Mouse (Mus musculus): ENCODE data around the gene Cnst. TPM values are rescaled to one million over a fixed set of nuclear protein-coding genes. Genes with fewer than 3 reads are reported as not detected.

Gene Cnst
- total RNA-seq (2021), result 10 to 100 TPM; 33.8 to 34.1 TPM
- long read RNA-seq, experiment 1, full-length matches to known transcripts, result 9 of 17 reads
- long read RNA-seq, experiment 1, partial matches to known transcripts, result 7 of 17 reads
- long read RNA-seq, experiment 1, other reads (novel, unspliced or antisense), result 1 of 17 reads
- long read RNA-seq, experiment 2, full-length matches to known transcripts, result 7 of 10 reads
- long read RNA-seq, experiment 2, partial matches to known transcripts, result 0 of 10 reads
- long read RNA-seq, experiment 2, other reads (novel, unspliced or antisense), result 3 of 10 reads

DNA sequence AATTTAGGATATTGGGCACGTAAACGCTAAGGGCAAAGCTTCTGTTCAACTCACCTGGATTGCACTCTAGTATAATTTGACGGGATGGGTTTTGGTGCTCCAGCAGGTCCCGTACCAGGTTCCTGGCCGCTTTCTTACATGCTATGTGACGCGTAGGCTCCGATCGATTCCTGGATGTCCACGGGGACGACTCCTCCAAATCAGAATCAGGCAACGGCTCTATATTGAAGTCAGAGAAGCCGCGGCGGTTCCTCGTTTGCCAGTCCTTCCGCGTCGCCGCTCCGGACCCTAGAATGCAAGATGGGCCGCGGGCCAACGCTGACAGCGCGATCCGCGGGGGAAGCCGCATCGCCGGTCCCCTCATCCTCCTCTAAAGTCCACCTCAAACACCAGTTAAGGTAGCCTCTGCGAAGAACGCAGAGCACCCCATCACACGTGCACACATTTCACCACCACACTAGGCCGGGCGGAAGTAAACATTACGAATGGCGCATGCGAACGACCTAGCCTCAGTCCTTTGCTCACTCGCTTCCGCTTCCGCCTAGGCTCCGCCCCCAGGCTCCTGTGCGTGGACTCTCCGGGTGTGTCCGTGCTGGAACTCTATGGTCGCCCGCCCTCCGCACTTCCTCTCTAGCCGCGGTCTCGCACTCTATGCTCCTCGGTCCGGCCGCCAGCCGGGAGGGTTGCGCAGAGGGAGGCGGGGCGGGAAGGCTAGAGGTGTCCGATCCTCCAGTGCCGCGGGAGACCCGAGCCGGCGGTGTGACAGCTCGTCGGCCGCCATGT lies at the start of gene Cnst, which contains the start of gene Tfb2m:
Gene Cnst, plus strand, starts transcription at position 603 of the 783 bp plus-strand sequence.
Gene Tfb2m, minus strand, starts transcription at position 500 of the 783 bp plus-strand sequence.
- peak; percentile 97 to 98 for DNase-seq (ENCODE audit: low spot score in 2 of 2)
- intact Hi-C loops (cut with DNase I), result loop anchor here (5.0 kb wide), 1 partner anchor 46 kb away; no protein-coding TSS in a partner anchor

DNA sequence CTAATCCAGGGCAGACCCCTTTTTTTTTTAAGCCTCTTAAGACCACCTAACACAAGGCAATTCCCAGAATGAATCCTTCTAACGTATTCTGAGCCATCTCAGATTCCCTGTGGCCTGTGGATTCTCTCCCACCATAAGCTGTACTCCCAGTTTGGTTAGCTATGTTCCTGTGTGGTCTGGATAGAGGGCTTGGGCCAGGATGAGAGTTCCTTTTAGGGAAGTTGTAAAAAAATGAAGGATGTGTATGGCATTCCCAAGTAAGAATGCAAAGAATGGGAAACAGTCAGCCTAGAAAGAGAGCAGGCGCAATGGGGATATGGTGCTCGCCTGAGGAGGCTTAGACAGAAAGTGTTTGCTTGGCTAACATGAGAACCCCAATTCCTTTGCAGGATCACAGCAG lies 46.9 kb upstream of the Cnst start:
- DNase-seq (ENCODE audit: low spot score in 2 of 2), result no peak
- intact Hi-C loops (cut with DNase I), result no loop called here

DNA sequence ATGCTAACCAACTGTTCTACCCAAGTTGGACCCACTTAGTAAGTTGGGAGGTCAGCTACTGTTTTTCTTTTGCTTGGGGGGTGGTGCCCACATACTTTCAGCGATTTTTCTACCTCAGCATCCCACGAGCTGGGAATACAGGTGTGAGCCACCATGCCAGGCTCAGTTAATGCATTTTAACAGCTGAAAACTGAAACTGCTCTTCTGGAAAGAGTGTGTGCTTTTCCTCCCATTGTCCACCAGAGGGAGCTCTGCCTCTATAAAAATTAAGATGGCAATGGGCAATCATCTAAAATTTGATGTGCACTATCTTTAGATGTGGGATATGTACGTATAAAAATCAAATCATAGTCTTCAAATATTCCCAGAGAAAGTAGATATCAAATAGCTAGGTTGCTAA lies 43.6 kb upstream of the Cnst start:
- DNase-seq (ENCODE audit: low spot score in 2 of 2), result peak in 1 of 2 experiments; percentile 30

DNA sequence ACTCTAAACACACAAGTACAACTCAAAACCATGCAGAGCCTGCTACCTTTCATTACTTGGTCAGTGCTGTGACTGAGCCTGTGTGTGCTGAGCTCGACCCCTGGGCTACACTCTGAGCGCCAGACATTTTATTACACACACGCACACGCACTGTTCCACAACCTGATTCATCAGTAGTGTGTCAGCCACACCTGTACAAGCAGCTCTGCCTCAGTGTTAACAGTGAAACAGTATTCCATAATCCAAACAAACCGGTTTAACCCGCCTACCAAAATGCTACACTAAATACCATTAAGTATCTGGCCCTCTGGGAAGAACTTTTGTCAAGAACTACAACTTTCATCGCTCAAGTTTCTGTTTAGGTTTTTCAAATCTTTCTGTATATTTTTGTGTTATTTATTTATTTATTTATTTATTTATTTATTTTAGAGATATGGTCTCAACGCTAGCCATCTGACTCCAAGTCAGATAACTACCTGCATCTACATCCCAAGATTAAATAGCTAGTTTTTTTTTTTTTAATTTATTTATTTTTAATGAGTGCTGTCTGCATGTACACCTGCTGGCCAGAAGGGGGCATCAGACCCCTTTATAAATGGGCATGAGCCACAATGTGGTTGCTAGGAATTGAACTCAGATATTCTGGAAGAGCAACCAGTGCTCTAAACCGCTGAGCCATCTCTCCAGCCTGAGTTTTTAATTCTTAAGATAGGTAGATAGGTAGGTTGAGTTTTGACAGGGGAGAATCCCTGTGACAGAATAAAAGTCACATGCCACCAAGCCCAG lies 39.4 kb upstream of the Cnst start:
- DNase-seq (ENCODE audit: low spot score in 2 of 2), result no peak
- intact Hi-C loops (cut with DNase I), result loop anchor here (2.0 kb wide), 1 partner anchor 118 kb away; no protein-coding TSS in a partner anchor

More for the DNA sequence above, 43.6 kb upstream of the Cnst start:
- intact Hi-C loops (cut with DNase I), result no loop called here

DNA sequence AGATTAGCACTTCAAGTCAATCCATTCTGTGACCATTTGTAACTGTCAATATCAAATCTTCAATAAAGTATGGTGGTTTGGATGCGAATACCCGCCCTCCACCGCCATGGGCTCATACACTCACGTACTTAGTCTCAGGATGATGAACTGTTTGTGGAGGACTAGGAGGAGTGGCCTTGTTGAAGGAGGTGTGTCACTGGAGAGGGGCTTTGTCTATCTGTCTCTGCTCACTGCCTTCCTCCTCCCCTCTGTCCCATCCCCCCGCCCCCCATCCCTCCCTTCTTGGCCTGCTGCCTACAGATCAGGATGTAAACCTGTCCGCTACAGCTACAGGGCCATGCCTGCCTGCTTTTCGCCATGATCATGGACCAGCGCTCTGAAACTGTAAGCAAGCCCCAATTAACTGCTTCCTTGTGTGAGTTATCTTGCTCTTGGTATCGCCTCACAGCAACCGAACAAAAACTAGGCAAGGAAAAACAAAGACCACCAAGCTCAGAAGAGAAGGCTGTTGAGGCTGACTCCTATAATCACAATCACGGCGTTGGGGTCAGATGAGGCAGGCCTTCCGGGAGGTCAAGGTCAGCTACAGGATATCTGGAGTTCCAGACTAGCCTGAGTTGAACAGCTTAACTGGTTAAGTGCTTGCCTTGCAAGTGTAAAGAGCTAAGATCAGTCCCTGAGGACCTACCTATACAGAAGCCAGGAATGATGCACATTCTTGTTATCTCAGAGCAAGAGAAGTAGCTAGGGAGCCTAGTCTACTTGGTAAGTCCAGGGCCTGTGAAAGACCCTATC lies 35.4 kb upstream of the Cnst start:
- no peak for DNase-seq (ENCODE audit: low spot score in 2 of 2)
- intact Hi-C loops (cut with DNase I), result no loop called here

DNA sequence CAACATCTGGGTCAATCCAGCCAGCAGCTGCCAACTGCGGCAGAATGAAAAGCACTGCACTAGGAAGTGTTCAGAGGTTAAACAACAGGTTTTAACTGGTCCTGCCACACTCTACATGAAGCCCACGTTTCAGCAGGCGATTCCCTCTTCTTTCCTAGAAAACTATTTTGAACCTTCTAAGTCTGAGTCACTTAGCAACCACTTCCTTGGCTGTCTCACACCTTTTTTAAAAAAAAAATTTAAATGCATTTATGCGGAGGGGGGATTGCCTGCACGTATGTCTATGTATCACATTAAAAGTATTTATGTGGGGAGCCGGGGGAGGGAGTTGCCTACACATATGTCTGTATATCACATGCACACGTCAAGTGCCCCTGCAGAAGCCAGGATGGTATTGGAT lies 34.3 kb upstream of the Cnst start:
- DNase-seq (ENCODE audit: low spot score in 2 of 2), result peak; percentile 37 to 81
- intact Hi-C loops (cut with DNase I), result no loop called here

DNA sequence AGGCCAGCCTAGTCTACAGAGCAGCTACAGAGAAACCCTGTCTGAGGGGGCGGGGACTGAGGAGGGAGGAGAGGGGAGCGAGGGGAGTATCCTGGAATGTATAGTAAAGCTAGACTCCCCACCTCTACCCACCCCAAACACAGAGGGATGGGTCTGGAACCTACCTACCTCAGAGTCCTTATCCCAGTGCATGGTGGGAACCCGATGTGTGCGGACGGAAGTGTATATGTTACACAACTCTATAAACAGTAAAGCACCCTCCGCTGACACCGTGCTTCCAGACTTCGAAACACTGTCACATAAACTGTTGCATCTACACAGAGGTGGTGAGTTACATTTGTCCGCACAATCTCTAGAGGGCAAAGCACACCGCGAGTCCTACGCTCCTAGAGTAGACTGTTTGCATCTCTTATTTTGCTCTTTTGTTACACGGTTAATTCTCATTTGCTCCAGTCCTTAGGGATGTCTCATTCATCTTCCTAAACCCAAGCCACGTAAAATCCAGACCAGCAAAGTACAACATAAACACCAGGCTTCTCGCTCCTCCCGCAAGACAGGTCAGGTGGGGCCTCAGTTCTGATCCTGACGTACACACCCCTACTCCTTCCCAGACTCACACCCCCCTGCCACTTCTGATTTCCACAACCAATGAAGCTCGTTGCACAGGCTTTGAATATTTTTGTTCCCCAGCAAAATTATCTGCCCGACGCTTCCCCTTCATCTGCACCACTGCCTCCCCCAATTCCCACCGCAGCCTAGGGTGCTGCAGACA lies 29.0 kb upstream of the Cnst start:
- DNase-seq (ENCODE audit: low spot score in 2 of 2), result no peak

DNA sequence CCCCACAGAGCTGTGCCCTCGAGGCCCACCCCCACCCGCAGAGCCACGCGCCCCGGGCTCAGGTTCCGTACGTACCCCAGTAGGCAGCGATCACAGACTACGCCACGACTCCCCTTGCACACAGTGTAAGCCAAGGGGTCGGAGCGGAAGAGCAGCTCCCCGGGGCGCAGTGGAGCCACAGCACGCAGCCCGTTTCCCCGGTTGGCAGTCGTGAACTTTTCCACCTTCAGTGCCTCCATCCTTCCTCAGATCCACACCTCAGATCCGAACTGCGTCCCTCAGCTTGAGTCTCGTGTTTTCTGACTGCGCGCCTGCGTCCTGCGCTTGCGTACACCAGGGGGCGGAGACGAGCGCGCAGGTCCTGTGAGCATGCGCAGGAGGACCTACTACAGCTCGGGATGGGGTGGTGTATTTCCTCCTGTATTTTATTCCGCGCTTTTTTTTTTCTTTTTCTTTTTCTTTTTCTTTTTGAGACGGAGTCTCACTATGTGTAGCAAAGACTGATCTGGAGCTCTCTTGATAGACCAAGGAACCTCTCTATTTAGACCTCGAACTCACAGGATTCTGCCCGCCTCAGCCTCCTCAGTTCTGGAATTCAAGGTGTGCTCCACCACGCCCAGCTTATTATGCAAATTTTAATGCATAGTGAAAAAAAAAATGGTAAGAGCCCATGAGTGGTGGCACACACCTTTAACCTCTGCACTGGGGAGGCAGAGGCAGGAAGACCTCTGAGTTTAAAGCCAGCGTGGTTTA lies 28.3 kb upstream of the Cnst start, which contains the start of gene Smyd3:
Gene Smyd3, minus strand, starts transcription at position 329 of the 753 bp plus-strand sequence.
- intact Hi-C loops (cut with DNase I), result loop anchor here (5.0 kb wide), 1 partner anchor 219 kb away; no protein-coding TSS in a partner anchor
- peak; percentile 75 to 86 for DNase-seq (ENCODE audit: low spot score in 2 of 2)

More for the DNA sequence above, 29.0 kb upstream of the Cnst start:
- intact Hi-C loops (cut with DNase I), result loop anchor here (5.0 kb wide), 1 partner anchor 220 kb away; no protein-coding TSS in a partner anchor

DNA sequence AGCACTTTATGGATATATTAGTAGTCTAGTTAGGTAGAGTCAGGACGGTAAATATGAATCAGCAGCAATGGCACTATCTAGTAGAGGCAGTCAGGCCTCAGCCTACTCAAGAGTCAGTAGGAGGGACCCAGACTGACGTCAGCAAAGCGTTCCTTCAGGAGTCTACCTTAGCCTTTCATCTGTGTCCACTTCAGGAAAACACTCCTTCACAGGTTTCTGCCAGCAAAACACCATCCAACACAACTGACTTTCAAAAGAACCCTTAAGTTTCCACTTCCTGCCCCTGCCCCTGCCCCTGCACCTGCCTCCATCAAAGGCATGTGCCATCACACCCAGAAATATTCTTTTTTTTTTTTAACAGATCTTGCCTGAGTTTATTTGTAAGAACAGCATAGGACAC lies 26.3 kb upstream of the Cnst start:
- intact Hi-C loops (cut with DNase I), result loop anchor here (5.0 kb wide), 1 partner anchor 217 kb away; no protein-coding TSS in a partner anchor
- no peak for DNase-seq (ENCODE audit: low spot score in 2 of 2)

DNA sequence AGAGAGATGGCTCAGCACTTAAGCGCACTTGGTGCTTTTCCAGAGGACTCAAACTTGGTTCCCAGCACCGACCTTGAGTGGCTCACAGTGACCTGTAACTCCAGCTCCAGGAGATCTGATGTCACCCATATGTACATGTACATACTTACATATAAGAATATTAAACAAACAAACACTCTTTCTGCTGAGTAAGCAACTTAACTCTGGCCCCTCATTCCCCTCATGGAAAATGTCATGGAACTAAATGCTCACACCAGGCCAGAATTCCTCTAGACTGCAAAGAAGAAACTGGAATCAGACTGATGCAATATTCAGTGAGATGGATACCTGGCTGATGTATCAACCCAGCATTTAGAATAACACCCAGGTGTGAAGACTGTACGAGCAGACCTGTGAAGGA lies 7.1 kb upstream of the Cnst start:
- intact Hi-C loops (cut with DNase I), result loop anchor here (10.0 kb wide), 1 partner anchor 236 kb away; no protein-coding TSS in a partner anchor
- no peak for DNase-seq (ENCODE audit: low spot score in 2 of 2)

DNA sequence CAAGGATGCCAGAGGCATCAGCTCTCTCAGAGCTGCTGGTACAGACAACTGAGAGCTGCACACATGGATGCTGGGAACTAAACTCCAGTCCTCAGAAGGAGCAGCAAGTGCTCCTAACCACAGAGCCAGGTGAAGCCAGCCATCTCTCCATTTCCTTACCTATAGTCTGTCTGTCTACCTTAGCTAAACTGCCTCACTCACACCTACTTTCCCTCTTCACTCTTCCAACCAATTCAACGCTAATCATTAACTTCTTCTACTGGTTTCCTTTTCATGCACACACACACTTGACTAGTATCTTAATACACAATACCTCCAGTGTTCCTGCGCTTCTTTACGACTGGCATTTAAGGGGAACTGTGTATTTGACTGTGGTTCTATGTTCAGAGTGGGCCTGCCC lies 6.3 kb upstream of the Cnst start:
- intact Hi-C loops (cut with DNase I), result loop anchor here (10.0 kb wide), 1 partner anchor 235 kb away; no protein-coding TSS in a partner anchor
- no peak for DNase-seq (ENCODE audit: low spot score in 2 of 2)

DNA sequence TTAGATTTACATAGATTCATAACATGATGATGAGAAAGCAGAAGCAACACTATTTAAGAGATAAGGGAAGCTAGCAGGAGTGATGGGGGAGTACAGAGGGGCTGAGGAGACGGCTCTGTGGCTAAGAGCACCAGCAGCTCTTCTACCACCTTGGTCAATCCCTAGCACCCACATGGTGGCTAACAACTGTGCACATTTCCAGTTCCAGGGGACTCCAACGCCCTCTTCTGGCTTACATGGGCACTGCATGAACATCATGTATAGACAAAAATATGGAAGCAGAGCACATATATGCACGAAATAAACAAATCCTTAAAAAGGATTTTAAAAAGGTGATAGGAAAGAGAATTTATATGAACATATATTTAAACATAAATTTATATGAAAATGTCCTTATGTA lies 4.7 kb upstream of the Cnst start:
- intact Hi-C loops (cut with DNase I), result no loop called here

DNA sequence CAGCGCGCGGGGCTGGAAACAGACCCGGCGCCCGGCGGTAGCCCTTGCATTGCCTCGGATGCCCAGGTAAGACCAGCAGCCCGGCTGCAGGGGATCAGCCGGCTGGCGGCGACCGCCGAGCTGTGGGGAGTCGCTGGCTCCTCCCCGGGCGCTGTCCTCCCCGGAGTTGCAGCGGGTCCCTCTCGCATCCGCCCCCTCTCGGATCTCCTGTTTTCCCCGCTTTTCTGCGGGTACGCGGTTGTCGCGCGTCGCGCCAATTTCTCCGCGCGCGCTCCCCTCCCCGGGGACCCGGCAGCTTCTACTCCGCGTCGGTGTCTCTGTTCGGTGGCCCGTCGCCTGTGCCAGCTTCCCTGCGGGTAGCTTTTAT lies 364 bp downstream of the Cnst start:
- intact Hi-C loops (cut with DNase I), result loop anchor here (5.0 kb wide), 1 partner anchor 46 kb away; no protein-coding TSS in a partner anchor
- DNase-seq (ENCODE audit: low spot score in 2 of 2), result peak; percentile 33 to 63

More for the DNA sequence above, 4.7 kb upstream of the Cnst start:
- no peak for DNase-seq (ENCODE audit: low spot score in 2 of 2)

DNA sequence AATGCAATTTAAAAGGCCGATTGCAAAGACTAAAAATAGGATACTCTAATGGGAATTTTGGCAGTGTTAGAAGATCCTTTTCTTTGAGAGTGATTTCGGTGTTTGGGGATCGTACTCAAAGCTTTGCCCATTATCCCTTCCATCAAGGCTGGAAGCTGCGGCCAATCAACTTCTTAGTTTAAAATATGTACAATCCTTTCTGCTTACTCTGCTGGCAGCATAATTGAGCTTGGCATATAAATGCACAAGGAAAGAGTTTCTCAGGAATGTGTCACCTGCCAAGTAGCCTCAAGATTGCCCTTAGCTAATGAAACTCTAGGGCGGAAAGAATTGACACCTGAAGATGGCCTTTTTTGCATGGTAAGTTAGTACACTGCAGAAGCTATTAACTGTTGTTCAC lies 1.0 kb downstream of the Cnst start:
- intact Hi-C loops (cut with DNase I), result loop anchor here (5.0 kb wide), 1 partner anchor 45 kb away; no protein-coding TSS in a partner anchor
- DNase-seq (ENCODE audit: low spot score in 2 of 2), result no peak

DNA sequence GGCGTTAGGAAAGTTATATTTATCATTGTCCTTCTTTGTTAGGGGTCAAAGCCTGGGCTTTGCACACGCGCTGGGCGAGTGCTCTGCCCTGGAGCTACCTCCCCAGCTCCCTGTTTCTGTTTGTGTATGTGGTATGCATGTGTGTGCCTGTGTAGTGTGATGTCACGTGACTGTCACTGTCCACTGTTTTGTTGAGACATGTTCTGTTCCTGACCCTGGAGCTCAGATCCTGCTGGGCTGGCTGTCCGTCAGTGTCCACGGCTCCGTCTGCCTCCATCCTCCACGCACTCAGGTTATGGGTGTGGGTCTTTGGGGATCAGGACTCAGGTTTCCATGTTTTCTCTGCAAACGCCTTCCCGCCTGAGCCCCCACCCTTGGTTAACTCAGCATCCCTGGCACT lies 2.0 kb downstream of the Cnst start:
- intact Hi-C loops (cut with DNase I), result loop anchor here (5.0 kb wide), 1 partner anchor 44 kb away; no protein-coding TSS in a partner anchor
- no peak for DNase-seq (ENCODE audit: low spot score in 2 of 2)

DNA sequence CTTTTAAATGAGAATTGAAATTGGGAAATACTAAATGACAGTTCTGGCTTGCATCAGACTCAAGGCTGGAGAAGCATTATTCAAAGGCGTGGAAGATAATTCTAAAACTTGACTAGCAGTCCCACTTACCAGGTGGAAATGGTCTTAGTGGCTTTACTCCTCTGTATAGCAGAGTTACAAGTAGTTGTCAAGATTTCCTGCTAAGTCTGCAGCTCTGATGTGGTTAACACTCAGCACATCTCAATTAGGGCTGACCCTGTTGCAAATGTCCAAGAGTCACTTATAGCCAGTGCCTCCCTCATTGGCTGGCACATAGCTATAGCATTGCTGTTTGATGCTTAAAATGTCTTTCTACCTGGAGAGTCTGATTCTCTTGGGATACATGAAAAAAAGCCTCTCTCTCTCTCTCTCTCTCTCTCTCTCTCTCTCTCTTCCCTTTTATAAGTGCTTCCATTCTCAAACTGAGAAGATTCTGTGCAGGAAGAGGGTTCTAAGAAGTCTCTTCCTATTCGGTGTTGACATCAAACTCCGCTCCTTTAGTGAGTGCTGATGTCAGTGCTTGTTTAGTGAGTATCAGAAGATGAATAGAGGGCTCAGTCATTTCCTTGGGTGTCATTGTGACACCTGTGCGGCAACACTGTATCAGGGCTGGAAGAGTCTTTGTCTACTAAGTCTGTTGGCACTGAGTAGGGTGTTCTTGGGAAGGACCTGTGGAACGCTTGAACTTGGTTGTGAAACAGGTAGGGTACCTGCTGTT lies 3.0 kb downstream of the Cnst start:
- DNase-seq (ENCODE audit: low spot score in 2 of 2), result no peak
- intact Hi-C loops (cut with DNase I), result loop anchor here (5.0 kb wide), 1 partner anchor 43 kb away; no protein-coding TSS in a partner anchor

Measured in left cerebral cortex, postnatal 14 days (tissue).